In the genomic region with DNA sequence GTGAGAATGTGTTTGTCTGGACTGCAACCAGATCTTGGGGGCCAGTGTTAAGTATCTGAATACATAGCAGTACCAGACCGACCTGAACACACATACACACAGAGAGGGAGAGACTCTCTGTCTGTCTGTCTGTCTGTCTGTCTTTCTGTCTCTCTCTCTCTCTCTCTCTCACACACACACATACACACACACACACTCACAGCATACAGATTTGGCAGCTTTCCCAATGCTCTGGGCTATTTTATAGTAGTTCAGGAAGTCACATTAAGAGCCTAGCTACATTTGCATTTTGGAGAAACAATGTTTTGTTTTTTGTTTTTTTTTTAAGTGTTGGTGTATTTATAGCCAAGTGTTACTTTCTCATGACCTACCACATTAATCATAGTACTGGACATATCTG, we compare ENCODE assay signal across 30 mouse cellular contexts. TPM values are rescaled to one million over a fixed set of nuclear protein-coding genes. Genes with fewer than 3 reads are reported as not detected.
DNase-seq lines count a peak whose midpoint lies in the region; ATAC-seq and TF ChIP-seq lines count a peak whose summit lies in the region.
"Had no signal": no experiment of that assay in that cellular context is flagged by ENCODE, and none has a peak within 500 bp of the region (broad histone marks: within the 10 kb centered on the region; RNA-seq: fewer than 3 reads in every experiment).

No protein-coding gene starts in this region.

- H3K4me2 ChIP-seq in kidney, embryonic 15.5 days: no peak overlapping the region
- no peak overlapping the region for H3K4me2 ChIP-seq in lung, embryonic 16.5 days (ENCODE audit: low read depth, low read length)
- H3K4me2 ChIP-seq: heart, embryonic 11.5 days; hindbrain, embryonic 12.5 days; intestine, embryonic 15.5 days had no signal

- ATAC-seq in kidney, embryonic 15.5 days (replicated peaks; ENCODE audit: low FRiP score): no peak
- ATAC-seq in lung, embryonic 16.5 days (ENCODE audit: low read depth): no peak
- ATAC-seq: forebrain, embryonic 16.5 days; hindbrain, postnatal 0 days; intestine, embryonic 15.5 days had no signal

- H3K9me3 ChIP-seq in kidney, embryonic 15.5 days (replicated peaks): no peaks in the 10 kb centered on the region
- no peaks in the 10 kb centered on the region for H3K9me3 ChIP-seq in lung, embryonic 16.5 days (ENCODE audit: control insufficient read depth, low read length)
- no peaks in the 10 kb centered on the region for H3K9me3 ChIP-seq in limb, embryonic 10.5 days (replicated peaks)
- H3K9me3 ChIP-seq: G1E; hindbrain, embryonic 12.5 days; intestine, embryonic 15.5 days had no signal

- WGBS in kidney, embryonic 15.5 days: 56% methylated on average over 1 of the region's 1 CpGs
- 18% methylated on average over 1 of the region's 1 CpGs for WGBS in lung, embryonic 16.5 days
- WGBS in lung, adult 2 months: 39% methylated on average over 1 of the region's 1 CpGs
- WGBS in limb, embryonic 10.5 days: 73% methylated on average over 1 of the region's 1 CpGs

- H3K36me3 ChIP-seq in kidney, embryonic 15.5 days: no peaks in the 10 kb centered on the region
- H3K36me3 ChIP-seq in lung, embryonic 16.5 days (ENCODE audit: control insufficient read depth, insufficient read depth, low read length): no peaks in the 10 kb centered on the region
- H3K36me3 ChIP-seq in limb, embryonic 10.5 days: no peaks in the 10 kb centered on the region
- H3K36me3 ChIP-seq: G1E; hindbrain, embryonic 12.5 days; intestine, embryonic 15.5 days had no signal

- DNase-seq in kidney, adult 8-10 months: no peak
- DNase-seq in lung, adult 2 months: no peak
- DNase-seq in 416B (ENCODE audit: low read depth) (peak; percentile 63), NIH3T3 (ENCODE audit: low read depth) (peak; percentile 48)
- DNase-seq in left cerebral cortex, postnatal 36 days (ENCODE audit: low spot score in 2 of 2): no peak
- DNase-seq in limb, embryonic 10.5 days (ENCODE audit: low spot score): no peak
- DNase-seq: adrenal gland, postnatal 25 days; cerebellum, adult 11-12 months; cerebellum, postnatal 14 days; gastrocnemius, postnatal 14 days; heart, postnatal 36 days; layer of hippocampus, postnatal 36 days; liver; midbrain, embryonic 14.5 days had no signal

- H3K4me1 ChIP-seq in kidney, embryonic 15.5 days: peaks cover 61% of the 10 kb centered on the region
- peaks cover 37% of the 10 kb centered on the region for H3K4me1 ChIP-seq in lung, embryonic 16.5 days (replicated peaks; ENCODE audit: control insufficient read depth, insufficient read depth, low read length)
- H3K4me1 ChIP-seq in lung, adult 2 months (ENCODE audit: control insufficient read depth, insufficient read depth, low read length): peaks cover 17% of the 10 kb centered on the region
- H3K4me1 ChIP-seq in limb, embryonic 10.5 days: peaks cover 23% of the 10 kb centered on the region
- H3K4me1 ChIP-seq: hindbrain, embryonic 12.5 days had no signal

- H3K9ac ChIP-seq in kidney, embryonic 15.5 days: no peak overlapping the region
- H3K9ac ChIP-seq in lung, embryonic 16.5 days (ENCODE audit: low read length): no peak overlapping the region
- H3K9ac ChIP-seq: hindbrain, embryonic 12.5 days; intestine, embryonic 15.5 days; liver, embryonic 14.5 days had no signal

- no peak for TF ChIP-seq POLR2A in lung, adult 2 months (IDR thresholded peaks at IDR 0.05; ENCODE audit: borderline replicate concordance, extremely low read depth, low read depth, low read length)

- TF ChIP-seq CTCF in lung, adult 2 months (IDR thresholded peaks at IDR 0.05; ENCODE audit: insufficient read depth, low read length): no peak

- intact Hi-C loops in left cerebral cortex, postnatal 36 days (cut with DNase I): no loop called here

- H3K27ac ChIP-seq in kidney, embryonic 15.5 days: peak overlapping the region; percentile 82
- peak overlapping the region; percentile 81 for H3K27ac ChIP-seq in lung, embryonic 16.5 days (ENCODE audit: low read length)
- no peak overlapping the region for H3K27ac ChIP-seq in limb, embryonic 10.5 days
- H3K27ac ChIP-seq: hindbrain, embryonic 12.5 days; hindbrain, postnatal 0 days; intestine, embryonic 15.5 days; liver, embryonic 14.5 days; macrophage had no signal

- H3K4me3 ChIP-seq in kidney, embryonic 15.5 days (replicated peaks): no peak overlapping the region
- H3K4me3 ChIP-seq in lung, embryonic 16.5 days (ENCODE audit: low read length): no peak overlapping the region
- no peak overlapping the region for H3K4me3 ChIP-seq in lung, adult 2 months (replicated peaks; ENCODE audit: extremely low read depth, low read depth, low read length)
- H3K4me3 ChIP-seq in limb, embryonic 10.5 days: no peak overlapping the region
- H3K4me3 ChIP-seq: erythroblast, embryonic 14.5 days; hindbrain, embryonic 12.5 days; intestine, embryonic 15.5 days had no signal

- H3K27me3 ChIP-seq in kidney, embryonic 15.5 days: no peaks in the 10 kb centered on the region
- H3K27me3 ChIP-seq in lung, embryonic 16.5 days (ENCODE audit: control insufficient read depth, insufficient read depth, low read depth, low read length): no peaks in the 10 kb centered on the region
- no peaks in the 10 kb centered on the region for H3K27me3 ChIP-seq in limb, embryonic 10.5 days (ENCODE audit: low read depth, poor library complexity, severe bottlenecking)
- H3K27me3 ChIP-seq: hindbrain, embryonic 12.5 days; intestine, embryonic 15.5 days had no signal

RNA-seq across cellular contexts. Expression of gene Tmigd1, which starts 4.8 kb away (rescaled TPM):
- 1.7 and 2.8 TPM in 2 replicates for polyA plus RNA-seq in kidney, embryonic 15.5 days (2015; fragmentation: Nextera tagmentation; extraction: Ambion mirVana)
- 0.11 and 0.47 TPM in 2 replicates for polyA plus RNA-seq in lung, embryonic 16.5 days (2015; fragmentation: Nextera tagmentation; extraction: Ambion mirVana)
- polyA plus RNA-seq in lung, adult 2 months (2012; rRNA removed): 0.10 and 0.39 TPM in 2 replicates
- not detected for total RNA-seq in left cerebral cortex, postnatal 36 days (2021)
- polyA plus RNA-seq in limb, embryonic 10.5 days (2016; fragmentation: Nextera tagmentation; extraction: Ambion mirVana): 0.10 and 0.14 TPM in 2 replicates
- total RNA-seq: granulocyte monocyte progenitor cell, adult 5-6 weeks; layer of hippocampus, postnatal 36 days had no signal
- polyA plus RNA-seq: cortical plate, adult 2 months; erythroblast, embryonic 14.5 days; forebrain, embryonic 11.5 days; forebrain, embryonic 16.5 days; G1E; heart, embryonic 11.5 days; hindbrain, postnatal 0 days; limb, embryonic 11.5 days; liver, embryonic 14.5 days; macrophage; neural tube, embryonic 14.5 days had no signal

RNA-seq across cellular contexts. Expression of gene Blmh, which starts 27.5 kb away (rescaled TPM):
- polyA plus RNA-seq in kidney, embryonic 15.5 days (2015; fragmentation: Nextera tagmentation; extraction: Ambion mirVana): 175 and 176 TPM in 2 replicates
- polyA plus RNA-seq in lung, embryonic 16.5 days (2015; fragmentation: Nextera tagmentation; extraction: Ambion mirVana): 163 and 165 TPM in 2 replicates
- polyA plus RNA-seq in lung, adult 2 months (2012; rRNA removed): 10.4 and 20.1 TPM in 2 replicates
- total RNA-seq in left cerebral cortex, postnatal 36 days (2021): 10 to 100 TPM; 58.9 to 60.3 TPM
- polyA plus RNA-seq in limb, embryonic 10.5 days (2016; fragmentation: Nextera tagmentation; extraction: Ambion mirVana): 200 and 201 TPM in 2 replicates

RNA-seq across cellular contexts. Expression of gene Cpd, which starts 50.3 kb away (rescaled TPM):
- polyA plus RNA-seq in kidney, embryonic 15.5 days (2015; fragmentation: Nextera tagmentation; extraction: Ambion mirVana): 16.8 and 17.5 TPM in 2 replicates
- 12.6 and 13.4 TPM in 2 replicates for polyA plus RNA-seq in lung, embryonic 16.5 days (2015; fragmentation: Nextera tagmentation; extraction: Ambion mirVana)
- polyA plus RNA-seq in lung, adult 2 months (2012; rRNA removed): 36.9 and 49.0 TPM in 2 replicates
- 10 to 100 TPM; 53.0 to 56.1 TPM for total RNA-seq in left cerebral cortex, postnatal 36 days (2021)
- 6.8 and 9.2 TPM in 2 replicates for polyA plus RNA-seq in limb, embryonic 10.5 days (2016; fragmentation: Nextera tagmentation; extraction: Ambion mirVana)

Comparison
In these comparisons a context has a peak if more than half of its experiments do, and no peak if none do; other contexts are left out.
1. DNase-seq: peak in 416B (single experiment) and NIH3T3 (single experiment); none in kidney, adult 8-10 months (0 of 2), lung, adult 2 months (single experiment), left cerebral cortex, postnatal 36 days (0 of 2) and limb, embryonic 10.5 days (single experiment).